Mouse (Mus musculus) heart, adult 18-20 months (tissue): ENCODE results near the gene Zfp968. TPM values are rescaled to one million over a fixed set of nuclear protein-coding genes. Genes with fewer than 3 reads are reported as not detected.
"Not testable (repeated sequence)": the region's sequence is repeated elsewhere in the genome, so short reads cannot be mapped to it uniquely, and the experiment has no call there.

Source experiments
- DNase-seq, 2 experiments: peaks; one replicate each; pipeline ENCODE4 v3.0.0; 2021 to 2022; ENCODE audit warnings: mixed read lengths in 1 of 2
- long read RNA-seq, 2 experiments: library from polyadenylated mRNA; stranded (forward); transcript quantifications; one replicate each; pipeline ENCODE4 v2.0.0; 2021
- total RNA-seq, 2 experiments: library from RNA; stranded (reverse); gene quantifications; 2 replicates each; pipeline ENCODE4 v1.2.3; 2021

Gene Zfp968
- total RNA-seq = 10 to 100 TPM; 48.1 TPM
- long read RNA-seq, experiment 1, partial matches to known transcripts = 0 of 4 reads
- long read RNA-seq, experiment 1, other reads (novel, unspliced or antisense) = 4 of 4 reads
- long read RNA-seq, experiment 2, partial matches to known transcripts = 0 of 6 reads
- long read RNA-seq, experiment 2, other reads (novel, unspliced or antisense) = 6 of 6 reads

DNA sequence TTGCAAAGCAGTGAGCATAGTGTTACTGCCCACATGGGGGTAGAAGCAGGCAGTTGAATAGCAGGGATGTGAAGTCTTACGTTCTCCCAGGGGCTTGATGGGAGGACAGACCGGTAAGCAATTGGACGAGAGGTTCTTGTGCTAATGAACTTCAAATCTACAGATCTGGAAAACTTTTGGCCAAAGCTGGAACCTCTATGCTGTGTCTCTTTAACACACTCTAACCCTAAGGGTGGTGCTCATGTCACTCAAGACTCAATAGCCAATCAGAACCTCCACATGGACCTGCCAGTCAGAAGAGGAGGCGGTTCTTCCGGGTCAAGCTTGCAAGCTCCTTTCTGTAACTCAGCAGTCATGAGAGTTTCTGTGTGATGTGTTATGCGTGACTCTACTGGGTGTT is at the start of gene Zfp968:
Zfp968 (plus strand) TSS at position 301 of the 400 bp plus-strand sequence.
- not testable (repeated sequence) for DNase-seq

DNA sequence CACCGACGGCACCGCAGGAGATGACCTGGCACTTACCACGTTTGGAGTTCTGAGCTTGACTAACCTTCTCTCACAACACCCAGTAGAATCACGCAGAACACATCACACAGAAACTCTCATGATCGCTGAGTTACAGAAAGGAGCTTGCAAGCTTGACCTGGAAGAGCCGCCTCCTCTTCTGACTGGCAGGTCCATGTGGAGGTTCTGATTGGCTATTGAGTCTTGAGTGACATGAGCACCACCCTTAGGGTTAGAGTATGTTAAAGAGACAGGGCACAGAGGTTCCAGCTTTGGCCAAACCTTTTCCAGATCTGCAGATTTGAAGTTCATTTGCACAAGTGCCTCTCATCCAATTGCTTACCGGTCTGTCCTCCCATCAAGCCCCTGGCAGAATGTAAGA is 34.1 kb upstream of the Zfp968 start, which contains the start of gene Gm4631:
Gm4631 (minus strand) TSS at position 101 of the 400 bp plus-strand sequence.
- not testable (repeated sequence) for DNase-seq

Other genes with a start within 250 kb of the Zfp968 start
- 1 to 10 TPM; 8.1 to 9.6 TPM for gene Gm14399, start 230.4 kb upstream of the Zfp968 start, total RNA-seq
- gene Gm14443, start 196.6 kb upstream of the Zfp968 start, total RNA-seq = under 1 TPM; 0.25 to 0.44 TPM
- 10 to 100 TPM; 57.0 to 59.3 TPM for gene Gm14391, start 165.5 kb upstream of the Zfp968 start, total RNA-seq
- 1 to 10 TPM in 1 of 2 experiments, not detected in 1; 4.6 TPM for gene Gm14440, start 97.3 kb upstream of the Zfp968 start, total RNA-seq
- 10 to 100 TPM; 40.2 to 41.0 TPM for gene Gm4631, start 34.2 kb upstream of the Zfp968 start, total RNA-seq
- gene Gm4724, start 63.4 kb downstream of the Zfp968 start, total RNA-seq = 1 to 10 TPM; 1.0 to 1.7 TPM
- 1 to 10 TPM; 4.3 to 6.4 TPM for gene Zfp965, start 97.5 kb downstream of the Zfp968 start, total RNA-seq